Mouse (Mus musculus) liver, embryonic 14.5 days (tissue): ENCODE measurements at regions not wholly inside any gene's neighbourhood (a gene's known extent, or its start where the extent isn't known, plus 50 kb on each side); places are given as distances from the start of the nearest gene placed in this dataset.

Experiments
- ATAC-seq: fragments of 200-750 bp; cut with Nextera tagmentation; 2 replicates; pipeline ENCODE4 v1.8.0; 2017; ENCODE audit warnings: moderate number of reproducible peaks, mild to moderate bottlenecking, moderate library complexity; ENCODE audit not compliant: insufficient read depth
- DNase-seq, 3 experiments: peaks; one replicate each; pipeline ENCODE4 v3.0.0-alpha.2; 2012 to 2013; ENCODE audit warnings: low read depth in 3 of 3, low spot score in 3 of 3
- H3K27ac ChIP-seq: fragments of 300-500 bp; sonication (generic); 2 replicates; pipeline ENCODE4 v1.5.1; 2014; ENCODE audit warnings: moderate library complexity, mild to moderate bottlenecking, control low read depth, inconsistent platforms
- H3K27me3 ChIP-seq: fragments of 300-500 bp; sonication (generic); 2 replicates; pipeline ENCODE4 v1.6.1; 2014; ENCODE audit warnings: mild to moderate bottlenecking, low read length, moderate library complexity; ENCODE audit not compliant: control insufficient read depth, insufficient read depth
- H3K36me3 ChIP-seq: fragments of 300-500 bp; sonication (generic); replicated peaks from 2 replicates; pipeline ENCODE4 v1.6.1; 2014; ENCODE audit warnings: low read depth; ENCODE audit not compliant: control insufficient read depth, insufficient read depth
- H3K4me1 ChIP-seq, 2 experiments: fragments of 200-500 bp in 1 of 2; fragments of 300-500 bp in 1 of 2; sonication (generic) in 1 of 2; replicated peaks; 2 replicates each; pipeline ENCODE4 v1.6.1; 2012 to 2014; ENCODE audit warnings: antibody characterized with exemption in 1 of 2, inconsistent platforms in 1 of 2, low read length in 1 of 2; ENCODE audit not compliant: control insufficient read depth in 2 of 2, insufficient read depth in 2 of 2
- H3K4me2 ChIP-seq: fragments of 300-500 bp; sonication (generic); 2 replicates; pipeline ENCODE4 v1.6.1; 2014; ENCODE audit warnings: low read depth, mild to moderate bottlenecking, control low read depth, moderate library complexity
- H3K4me3 ChIP-seq, 2 experiments: fragments of 200-500 bp in 1 of 2; fragments of 300-500 bp in 1 of 2; sonication (generic) in 1 of 2; 2 replicates each; pipeline ENCODE4 v1.5.1; 2012 to 2014; ENCODE audit warnings: low read depth in 2 of 2, low read length in 2 of 2, mild to moderate bottlenecking in 2 of 2, control low read depth in 1 of 2, inconsistent platforms in 1 of 2, moderate library complexity in 1 of 2; ENCODE audit not compliant: insufficient read depth in 1 of 2
- H3K9ac ChIP-seq: fragments of 300-500 bp; sonication (generic); replicated peaks from 2 replicates; pipeline ENCODE4 v1.6.1; 2014; ENCODE audit warnings: mild to moderate bottlenecking, control low read depth, moderate library complexity
- H3K9me3 ChIP-seq: fragments of 300-500 bp; sonication (generic); 2 replicates; pipeline ENCODE4 v1.6.1; 2016; ENCODE audit warnings: low read length, mixed read lengths; ENCODE audit not compliant: control insufficient read depth
- CTCF ChIP-seq: IDR thresholded peaks from 2 replicates; pipeline ENCODE4 v1.5.1; 2016; ENCODE audit warnings: antibody characterized with exemption, low read depth, control low read depth
- EP300 ChIP-seq: IDR thresholded peaks from 2 replicates; pipeline ENCODE4 v1.6.1; 2016; ENCODE audit warnings: antibody characterized with exemption, low read depth
- whole genome bisulfite sequencing: fragments of 180-500 bp; shearing (Covaris S2); extraction: QIAGEN DNeasy Blood & Tissue Kit; methylation state at CpG from one replicate; pipeline ENCODE4 v1.1.7; 2014; ENCODE audit not compliant: insufficient replicate concordance; 5-methylcytosine and 5-hydroxymethylcytosine counted together

DNA sequence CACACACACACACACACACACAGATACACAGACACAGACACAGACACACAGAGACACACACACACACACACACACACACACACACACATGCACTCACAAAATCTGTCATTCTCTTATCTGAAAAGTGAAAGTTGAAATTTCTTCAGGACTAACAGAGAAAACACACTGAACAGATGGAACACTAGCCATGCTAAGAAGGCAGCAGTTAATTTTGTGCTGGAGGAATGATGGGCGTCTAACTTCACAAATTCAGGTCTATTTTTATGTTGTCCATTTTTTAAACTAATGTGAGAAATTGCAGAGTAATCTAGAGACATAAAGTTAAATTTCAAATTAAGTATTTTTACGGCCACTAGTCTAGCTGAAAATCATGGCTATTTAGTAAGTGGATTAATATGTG, 432.1 kb upstream of the Nr2f1 start:
- WGBS: 59% methylated on average over 2 of the region's 2 CpGs
- H3K27me3 ChIP-seq: no peaks in the 10 kb centered on the region

DNA sequence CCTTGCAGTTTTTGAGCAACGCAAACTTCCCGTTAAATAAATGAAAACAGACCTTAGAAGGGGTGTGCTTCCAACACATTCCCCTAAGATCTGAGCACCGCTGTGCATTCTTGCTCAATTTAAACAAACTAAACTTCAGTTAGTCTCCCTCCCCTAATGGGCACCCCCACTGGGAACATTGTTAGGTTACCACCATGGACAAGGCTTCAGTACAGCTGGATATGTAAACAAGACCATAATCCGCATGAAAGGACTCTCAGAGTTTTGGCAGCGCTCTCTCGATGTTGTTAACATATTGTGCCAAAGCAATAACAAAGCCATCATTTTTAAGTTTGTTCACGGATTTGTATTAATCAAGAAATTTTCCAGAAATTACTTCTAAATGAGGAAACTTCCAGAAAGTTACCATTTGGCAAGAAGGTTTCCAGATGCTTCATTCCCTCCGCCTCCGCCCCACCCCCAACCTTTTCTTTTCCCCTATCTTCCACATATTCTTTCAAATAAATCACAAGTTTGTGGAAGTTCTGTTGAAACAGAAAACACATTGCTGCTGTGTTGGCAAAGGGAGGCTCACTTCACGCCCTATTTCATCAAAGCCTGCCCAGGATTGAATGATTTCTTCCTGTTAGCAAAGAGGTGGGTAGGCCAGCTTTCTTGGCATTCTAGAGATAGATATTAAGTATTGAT, 429.6 kb upstream of the Nr2f1 start:
- TF ChIP-seq EP300 (no peak), CTCF (no peak)
- DNase-seq (no peak), ATAC-seq (no peak)
- H3K36me3 ChIP-seq: no peaks in the 10 kb centered on the region
- H3K9ac ChIP-seq: no peak overlapping the region
- no peak overlapping the region for H3K27ac ChIP-seq
- no peak overlapping the region for H3K4me3 ChIP-seq
- no peaks in the 10 kb centered on the region for H3K9me3 ChIP-seq
- H3K4me1 ChIP-seq: no peaks in the 10 kb centered on the region
- 50% methylated on average over 10 of the region's 10 CpGs for WGBS
- no peaks in the 10 kb centered on the region for H3K27me3 ChIP-seq
- H3K4me2 ChIP-seq: no peak overlapping the region

More for the DNA sequence above, 432.1 kb upstream of the Nr2f1 start:
- Histone ChIP-seq H3K4me3 (no peak overlapping the region), H3K4me2 (no peak overlapping the region), H3K9me3 (no peaks in the 10 kb centered on the region), H3K4me1 (no peaks in the 10 kb centered on the region), H3K9ac (no peak overlapping the region), H3K36me3 (no peaks in the 10 kb centered on the region), H3K27ac (no peak overlapping the region)
- TF ChIP-seq EP300 (no peak), CTCF (no peak)
- ATAC-seq (no peak), DNase-seq (no peak)

DNA sequence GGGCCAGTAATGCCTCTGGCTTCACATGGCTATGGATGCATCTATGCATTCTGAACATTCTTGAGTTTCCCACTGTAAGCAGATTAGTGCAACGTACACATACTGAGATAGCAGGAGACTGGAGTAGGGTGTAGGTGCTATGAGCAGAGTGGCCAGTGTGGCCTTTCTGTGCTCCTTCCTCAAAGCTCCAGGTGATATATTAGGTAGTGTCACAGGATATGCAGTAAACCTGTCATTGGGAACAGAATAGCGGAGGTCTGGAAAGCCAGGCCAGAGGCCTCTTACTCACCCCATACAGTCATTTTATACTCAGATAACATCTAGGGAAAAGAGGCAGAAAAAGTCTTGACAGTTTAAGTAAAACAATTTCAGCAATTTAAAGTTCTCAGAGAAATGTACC, 424.1 kb upstream of the Nr2f1 start:
- Histone ChIP-seq H3K27me3 (no peaks in the 10 kb centered on the region), H3K4me2 (no peak overlapping the region), H3K9ac (no peak overlapping the region), H3K9me3 (no peaks in the 10 kb centered on the region), H3K4me1 (no peaks in the 10 kb centered on the region), H3K27ac (no peak overlapping the region), H3K4me3 (no peak overlapping the region), H3K36me3 (no peaks in the 10 kb centered on the region)
- 58% methylated on average over 2 of the region's 2 CpGs for WGBS
- DNase-seq (no peak), ATAC-seq (no peak)
- TF ChIP-seq EP300: no peak
- TF ChIP-seq CTCF: no peak

DNA sequence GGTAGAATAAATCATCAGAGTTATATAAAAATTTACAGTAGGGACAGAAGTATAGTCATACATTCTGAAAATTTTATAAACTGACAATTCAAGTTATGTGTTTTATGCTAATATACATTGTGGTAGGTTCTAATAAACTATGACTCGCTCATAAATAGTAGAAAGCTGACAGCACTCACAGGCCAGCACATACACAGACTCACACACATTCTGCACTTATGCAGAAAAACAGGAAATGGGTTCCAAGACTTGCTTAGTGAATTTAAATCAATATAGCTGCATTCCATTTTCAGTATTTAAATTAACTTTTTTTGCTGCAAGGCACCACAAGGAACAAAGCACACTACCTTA, 403.3 kb upstream of the Nr2f1 start:
- WGBS: 59% methylated on average over 1 of the region's 1 CpGs
- no peaks in the 10 kb centered on the region for H3K4me1 ChIP-seq
- no peak for ATAC-seq

DNA sequence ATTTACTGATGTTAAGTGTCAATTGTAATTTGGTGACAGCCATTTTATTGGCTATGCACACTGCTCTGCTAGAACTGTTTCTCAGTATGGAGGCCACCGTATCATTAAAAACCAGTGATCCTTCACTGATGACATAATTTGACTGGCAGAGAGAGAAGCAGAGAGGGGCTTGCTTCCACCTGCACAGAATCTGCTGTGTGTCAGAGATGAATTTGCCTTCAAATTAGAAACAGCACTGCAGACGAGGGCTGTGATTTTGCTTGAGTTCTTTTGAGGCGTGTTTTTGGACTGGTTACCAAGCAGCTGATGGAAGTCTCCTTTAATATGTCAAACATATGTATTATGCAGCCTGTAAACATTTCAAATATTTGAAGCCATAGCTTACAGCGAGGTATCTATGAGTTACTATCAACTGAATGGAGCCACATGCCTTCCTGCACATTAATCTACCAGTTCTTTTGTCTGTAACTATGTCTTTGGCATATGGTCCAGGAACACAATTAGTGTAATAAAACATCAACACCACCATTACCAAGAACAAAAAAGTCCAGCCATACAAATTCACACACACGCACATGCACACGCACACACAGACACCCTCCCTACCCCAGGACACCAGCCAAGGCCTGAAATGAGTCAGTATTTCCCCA, 402.8 kb upstream of the Nr2f1 start:
- H3K4me2 ChIP-seq: no peak overlapping the region
- no peak overlapping the region for H3K4me3 ChIP-seq
- DNase-seq (no peak), ATAC-seq (no peak)
- H3K9me3 ChIP-seq: no peaks in the 10 kb centered on the region
- H3K36me3 ChIP-seq: no peaks in the 10 kb centered on the region
- H3K4me1 ChIP-seq: no peaks in the 10 kb centered on the region
- H3K9ac ChIP-seq: no peak overlapping the region
- no peak overlapping the region for H3K27ac ChIP-seq
- no peak for TF ChIP-seq EP300
- no peak for TF ChIP-seq CTCF
- no peaks in the 10 kb centered on the region for H3K27me3 ChIP-seq
- 62% methylated on average over 6 of the region's 6 CpGs for WGBS

More for the DNA sequence above, 403.3 kb upstream of the Nr2f1 start:
- H3K4me3 ChIP-seq: no peak overlapping the region
- H3K27ac ChIP-seq: no peak overlapping the region
- no peak for DNase-seq
- H3K27me3 ChIP-seq: no peaks in the 10 kb centered on the region
- H3K9ac ChIP-seq: no peak overlapping the region
- H3K4me2 ChIP-seq: no peak overlapping the region
- H3K9me3 ChIP-seq: no peaks in the 10 kb centered on the region
- no peak for TF ChIP-seq CTCF
- TF ChIP-seq EP300: no peak
- no peaks in the 10 kb centered on the region for H3K36me3 ChIP-seq
